Mouse (Mus musculus) adrenal gland, postnatal 25 days (tissue): ENCODE data around the gene Hoxa13. TPM values are rescaled to one million over a fixed set of nuclear protein-coding genes. Genes with fewer than 3 reads are reported as not detected.

Experiments
- DNase-seq: peaks from one replicate; pipeline ENCODE4 v3.0.0; 2021; ENCODE audit warnings: mixed read lengths
- total RNA-seq: library from RNA; stranded (reverse); gene quantifications from 2 replicates; pipeline ENCODE4 v1.2.3, GENCODE M21; 2021

The Hoxa13 gene
- total RNA-seq, 1 experiment from 2014 or later, result not detected

GRCm38 (mm10) chr6:52251177-52251879 lies 9.4 kb downstream of the Hoxa13 start:
- no peak for DNase-seq

GRCm38 (mm10) chr6:52249826-52250225 lies 10.9 kb downstream of the Hoxa13 start:
- no peak for DNase-seq

- DNase-seq, result no peak
These were observed 11.3 kb downstream of the Hoxa13 start for GRCm38 (mm10) chr6:52249415-52249738.

GRCm38 (mm10) chr6:52248638-52249414 lies 11.9 kb downstream of the Hoxa13 start:
- no peak for DNase-seq

- DNase-seq, result no peak
These were observed 12.7 kb downstream of the Hoxa13 start for GRCm38 (mm10) chr6:52247766-52248637.

GRCm38 (mm10) chr6:52246916-52247315 lies 13.8 kb downstream of the Hoxa13 start:
- no peak for DNase-seq

GRCm38 (mm10) chr6:52246403-52246803 lies 14.3 kb downstream of the Hoxa13 start:
- DNase-seq, result no peak

GRCm38 (mm10) chr6:52245757-52246142 lies 14.9 kb downstream of the Hoxa13 start, which contains the start of gene Hoxa11:
Hoxa11 (minus strand) TSS chr6:52245810.
- no peak for DNase-seq

GRCm38 (mm10) chr6:52245040-52245756 lies 15.5 kb downstream of the Hoxa13 start:
- DNase-seq, result no peak

GRCm38 (mm10) chr6:52244471-52245039 lies 16.1 kb downstream of the Hoxa13 start:
- no peak for DNase-seq

GRCm38 (mm10) chr6:52243681-52244121 lies 17.0 kb downstream of the Hoxa13 start:
- no peak for DNase-seq

GRCm38 (mm10) chr6:52242801-52243332 lies 17.8 kb downstream of the Hoxa13 start:
- no peak for DNase-seq

- DNase-seq, result no peak
These were observed 19.6 kb downstream of the Hoxa13 start for GRCm38 (mm10) chr6:52241001-52241621.

GRCm38 (mm10) chr6:52240389-52241000 lies 20.2 kb downstream of the Hoxa13 start, which contains the start of gene Hoxa10:
Hoxa10 (minus strand) TSS chr6:52240854.
- DNase-seq, result peak; percentile 79

- no peak for DNase-seq
These were observed 20.9 kb downstream of the Hoxa13 start for GRCm38 (mm10) chr6:52239625-52240388.

GRCm38 (mm10) chr6:52238976-52239375 lies 21.7 kb downstream of the Hoxa13 start:
- DNase-seq, result no peak

- no peak for DNase-seq
These were observed 22.5 kb downstream of the Hoxa13 start for GRCm38 (mm10) chr6:52238155-52238545.

- no peak for DNase-seq
These were observed 23.1 kb downstream of the Hoxa13 start for GRCm38 (mm10) chr6:52237346-52238154.

GRCm38 (mm10) chr6:52236806-52237205 lies 23.9 kb downstream of the Hoxa13 start:
- DNase-seq, result no peak
